10 mouse cellular contexts compared by ENCODE assay signal in genomic region chr5:22164060-22164934, GRCm38 (mm10).
DNase-seq lines count a peak whose midpoint lies in the region; ATAC-seq and TF ChIP-seq lines count a peak whose summit lies in the region.
"Had no signal": no experiment of that assay in that cellular context is flagged by ENCODE, and none has a peak within 500 bp of the region (broad histone marks: within the 10 kb centered on the region; RNA-seq: fewer than 3 reads in every experiment).

No protein-coding gene starts in this region.

- no peaks in the 10 kb centered on the region for H3K27me3 ChIP-seq in heart, embryonic 12.5 days (replicated peaks)
- H3K27me3 ChIP-seq in CH12.LX (replicated peaks), result no peaks in the 10 kb centered on the region
- no peaks in the 10 kb centered on the region for H3K27me3 ChIP-seq in forebrain, embryonic 13.5 days
- no peaks in the 10 kb centered on the region for H3K27me3 ChIP-seq in midbrain, embryonic 10.5 days (ENCODE audit: low read depth, poor library complexity, severe bottlenecking)

- TF ChIP-seq EP300 in CH12.LX (IDR thresholded peaks at IDR 0.05; ENCODE audit: low read length), result no peak

- intact Hi-C loops in heart, postnatal 36 days (cut with DNase I), result no loop called here

- no peak; the same call in none of the 2 replicates for TF ChIP-seq RAD21 in CH12.LX (IDR thresholded peaks at IDR 0.05; ENCODE audit: low read depth, low read length)

- H3K4me2 ChIP-seq in heart, embryonic 12.5 days, result no peak overlapping the region
- H3K4me2 ChIP-seq in CH12.LX (ENCODE audit: insufficient read depth, low read depth, poor library complexity, severe bottlenecking), result no peak overlapping the region
- no peak overlapping the region for H3K4me2 ChIP-seq in forebrain, embryonic 13.5 days

- ATAC-seq in heart, embryonic 12.5 days (ENCODE audit: insufficient number of reproducible peaks, low FRiP score), result peak; percentile 33; the same call in 1 of the 2 replicates
- ATAC-seq in forebrain, embryonic 13.5 days, result peak; percentile 84
- ATAC-seq: activated CD4-positive, CD25-positive, alpha-beta regulatory T cell, adult 4 months had no signal

- H3K27ac ChIP-seq in heart, embryonic 12.5 days (ENCODE audit: poor library complexity, severe bottlenecking), result 0 out of 2 replicates have a peak overlapping the region, but pooled peaks have one; percentile 12
- H3K27ac ChIP-seq in CH12.LX (ENCODE audit: insufficient read depth, low read depth), result no peak overlapping the region
- H3K27ac ChIP-seq in forebrain, embryonic 13.5 days, result no peak overlapping the region
- H3K27ac ChIP-seq in midbrain, embryonic 10.5 days (replicated peaks), result peak overlapping the region; percentile 74

- TF ChIP-seq POLR2A in CH12.LX (IDR thresholded peaks at IDR 0.05; ENCODE audit: low read depth, low read length), result no peak

- 0 out of 4 replicates have a peak, but pooled peaks of 1 of the 2 experiments have one; percentile 3 for TF ChIP-seq CTCF in CH12.LX (conservative IDR thresholded peaks at IDR 0.05 in 1 of 2, IDR thresholded peaks at IDR 0.05 in 1 of 2; ENCODE audit: low read depth in 2 of 2, low read length in 2 of 2)

- DNase-seq in heart, postnatal 36 days, result no peak
- DNase-seq in CH12.LX (ENCODE audit: extremely low read depth), result peak; percentile 17
- peak; percentile 41 for DNase-seq in midbrain, embryonic 10.5 days (ENCODE audit: low spot score)
- DNase-seq in spleen, postnatal 14 days (ENCODE audit: low spot score in 2 of 2), result no peak
- DNase-seq in layer of hippocampus, adult 9-10 months (ENCODE audit: low spot score), result no peak
- DNase-seq in frontal cortex, postnatal 36 days (ENCODE audit: low spot score in 2 of 2), result no peak
- DNase-seq: thymus, postnatal 14 days had no signal

- no peaks in the 10 kb centered on the region for H3K36me3 ChIP-seq in heart, embryonic 12.5 days
- no peaks in the 10 kb centered on the region for H3K36me3 ChIP-seq in CH12.LX (replicated peaks in 1 of 2; ENCODE audit: control insufficient read depth in 1 of 2, insufficient read depth in 1 of 2, low read length in 1 of 2)
- H3K36me3 ChIP-seq in forebrain, embryonic 13.5 days (ENCODE audit: poor library complexity, severe bottlenecking), result no peaks in the 10 kb centered on the region
- no peaks in the 10 kb centered on the region for H3K36me3 ChIP-seq in midbrain, embryonic 10.5 days

- H3K9ac ChIP-seq in heart, embryonic 12.5 days, result no peak overlapping the region
- no peak overlapping the region for H3K9ac ChIP-seq in CH12.LX (ENCODE audit: insufficient read depth, low read depth)
- H3K9ac ChIP-seq in forebrain, embryonic 13.5 days, result no peak overlapping the region

- dilution Hi-C loops in CH12.LX (cut with MboI; ENCODE audit: extremely low pct_ligation_motif_present, extremely low pct_unique_long_range_greater_than_20kb, low sequenced_read_pairs), result no loop called here

- H3K79me2 ChIP-seq in CH12.LX (replicated peaks; ENCODE audit: control insufficient read depth, extremely low read depth, insufficient read depth, poor library complexity, severe bottlenecking), result no peaks in the 10 kb centered on the region

- no peaks in the 10 kb centered on the region for H3K9me3 ChIP-seq in heart, embryonic 12.5 days (replicated peaks)
- no peaks in the 10 kb centered on the region for H3K9me3 ChIP-seq in CH12.LX (replicated peaks; ENCODE audit: low read length)
- no peaks in the 10 kb centered on the region for H3K9me3 ChIP-seq in forebrain, embryonic 13.5 days (replicated peaks)
- H3K9me3 ChIP-seq in midbrain, embryonic 10.5 days (replicated peaks), result no peaks in the 10 kb centered on the region

- H3K4me3 ChIP-seq in heart, embryonic 12.5 days, result no peak overlapping the region
- no peak overlapping the region for H3K4me3 ChIP-seq in CH12.LX (replicated peaks in 1 of 3; ENCODE audit: low read depth in 2 of 3, low read length in 2 of 3, poor library complexity in 1 of 3)
- no peak overlapping the region for H3K4me3 ChIP-seq in forebrain, embryonic 13.5 days
- no peak overlapping the region for H3K4me3 ChIP-seq in midbrain, embryonic 10.5 days

- H3K4me1 ChIP-seq in heart, embryonic 12.5 days (replicated peaks), result peaks cover 26% of the 10 kb centered on the region
- H3K4me1 ChIP-seq in CH12.LX (ENCODE audit: control insufficient read depth in 1 of 2, insufficient read depth in 2 of 2), result peaks cover 0 to 10% of the 10 kb centered on the region in 2 experiments; a peak in 2 of 4 replicates
- H3K4me1 ChIP-seq in forebrain, embryonic 13.5 days, result peaks cover 6% of the 10 kb centered on the region; the same call in 1 of the 2 replicates
- H3K4me1 ChIP-seq in midbrain, embryonic 10.5 days, result peaks cover 8% of the 10 kb centered on the region

- 53% methylated on average over 10 of the region's 10 CpGs for WGBS in heart, embryonic 12.5 days
- WGBS in forebrain, embryonic 13.5 days, result 56% methylated on average over 10 of the region's 10 CpGs
- 61% methylated on average over 10 of the region's 10 CpGs for WGBS in midbrain, embryonic 10.5 days

- in situ Hi-C loops in CH12.LX (cut with MboI; ENCODE audit: low pct_ligation_motif_present, low pct_unique_long_range_greater_than_20kb, low sequenced_read_pairs), result no loop called here

TF ChIP-seq in CH12.LX, 34 proteins besides CTCF, POLR2A, EP300 and RAD21:
- TF ChIP-seq MXI1 (IDR thresholded peaks at IDR 0.05; ENCODE audit: low read depth, low read length), result no peak
- TF ChIP-seq KAT2A (IDR thresholded peaks at IDR 0.05; ENCODE audit: insufficient replicate concordance, low read length), result no peak
- TF ChIP-seq MAZ (IDR thresholded peaks at IDR 0.05; ENCODE audit: low read depth, low read length), result no peak
- TF ChIP-seq GABPA (IDR thresholded peaks at IDR 0.05; ENCODE audit: insufficient replicate concordance, low read depth, low read length), result no peak
- no peak for TF ChIP-seq NRF1 (IDR thresholded peaks at IDR 0.05; ENCODE audit: low read depth, low read length)
- TF ChIP-seq ZKSCAN1 (IDR thresholded peaks at IDR 0.05; ENCODE audit: borderline replicate concordance, low read depth, low read length), result no peak
- no peak for TF ChIP-seq ELF1 (IDR thresholded peaks at IDR 0.05; ENCODE audit: low read depth, low read length)
- TF ChIP-seq PAX5 (IDR thresholded peaks at IDR 0.05; ENCODE audit: low read length), result no peak
- TF ChIP-seq CHD2 (IDR thresholded peaks at IDR 0.05; ENCODE audit: low read length), result no peak
- no peak for TF ChIP-seq SMC3 (IDR thresholded peaks at IDR 0.05; ENCODE audit: low read depth, low read length)
- no peak for TF ChIP-seq MEF2A (IDR thresholded peaks at IDR 0.05; ENCODE audit: borderline replicate concordance, low read depth, low read length)
- TF ChIP-seq SIN3A (IDR thresholded peaks at IDR 0.05; ENCODE audit: low read length), result no peak
- TF ChIP-seq USF2 (conservative IDR thresholded peaks at IDR 0.05; ENCODE audit: low read depth, low read length), result no peak
- TF ChIP-seq BHLHE40 (IDR thresholded peaks at IDR 0.05; ENCODE audit: low read depth, low read length), result no peak
- no peak for TF ChIP-seq RCOR1 (conservative IDR thresholded peaks at IDR 0.05; ENCODE audit: low read depth, low read length)

Comparison
In these comparisons a context has a peak if more than half of its experiments do, and no peak if none do; other contexts are left out.
1. H3K27ac ChIP-seq: peak in heart, embryonic 12.5 days (single experiment) and midbrain, embryonic 10.5 days (single experiment); none in CH12.LX (single experiment) and forebrain, embryonic 13.5 days (single experiment).
2. DNase-seq: peak in CH12.LX (single experiment) and midbrain, embryonic 10.5 days (single experiment); none in heart, postnatal 36 days (0 of 2), spleen, postnatal 14 days (0 of 2), layer of hippocampus, adult 9-10 months (single experiment) and frontal cortex, postnatal 36 days (0 of 2).